8 mouse cellular contexts compared by ENCODE assay signal in the genomic region with DNA sequence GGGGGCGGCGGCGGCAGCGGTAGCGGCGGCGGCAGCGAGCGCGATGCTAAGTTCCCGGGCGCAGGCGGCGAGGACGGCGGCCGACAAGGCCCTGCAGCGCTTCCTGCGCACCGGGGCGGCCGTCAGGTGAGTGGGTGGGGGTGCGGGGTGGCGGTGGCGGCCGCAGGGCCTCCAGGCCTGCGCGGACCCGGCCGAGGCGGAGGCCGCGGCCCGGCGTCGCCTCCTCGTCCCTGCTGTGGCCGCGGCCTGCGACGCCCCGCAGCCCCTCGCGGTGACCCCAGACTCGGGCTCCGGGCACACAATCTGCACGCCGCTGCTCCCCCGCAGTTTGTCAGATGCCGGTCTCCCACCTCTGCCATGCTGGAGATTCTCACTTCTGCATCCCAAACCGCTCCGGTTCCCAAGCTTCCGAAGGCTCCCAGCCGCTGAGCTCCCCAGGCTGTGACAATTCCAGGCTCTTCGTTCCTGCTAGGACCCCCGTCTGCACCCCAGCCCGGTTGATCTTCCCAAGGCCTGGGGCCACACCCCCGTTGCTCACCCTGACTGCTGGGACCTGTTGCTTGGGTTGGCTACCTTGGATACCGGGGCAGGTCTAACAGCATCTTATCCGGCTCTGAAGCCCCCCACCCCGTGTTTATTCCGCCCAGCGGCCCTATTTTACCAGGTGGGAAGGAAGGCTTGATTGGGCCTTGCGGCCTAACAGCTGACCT. TPM values are rescaled to one million over a fixed set of nuclear protein-coding genes. Genes with fewer than 3 reads are reported as not detected.
DNase-seq lines count a peak whose midpoint lies in the region; ATAC-seq and TF ChIP-seq lines count a peak whose summit lies in the region.

No protein-coding gene starts in this region.

- peak overlapping the region; percentile 71; the same call in 1 of the 2 replicates for H3K27ac ChIP-seq in forebrain, embryonic 14.5 days (ENCODE audit: low read depth, low read length)
- H3K27ac ChIP-seq in liver, embryonic 11.5 days (ENCODE audit: low read depth, low read length), result peak overlapping the region; percentile 48; the same call in 1 of the 2 replicates
- peak overlapping the region; percentile 18; the same call in 1 of the 2 replicates for H3K27ac ChIP-seq in testis, adult 2 months (ENCODE audit: control insufficient read depth, insufficient read depth, low read depth, low read length)

- H3K27me3 ChIP-seq in forebrain, embryonic 14.5 days (replicated peaks; ENCODE audit: control insufficient read depth, insufficient read depth, low read length), result no peaks in the 10 kb centered on the region
- H3K27me3 ChIP-seq in liver, embryonic 11.5 days (replicated peaks; ENCODE audit: control insufficient read depth, insufficient read depth, low read length), result no peaks in the 10 kb centered on the region; the same call in 1 of the 2 replicates
- H3K27me3 ChIP-seq in testis, adult 2 months (ENCODE audit: control insufficient read depth, insufficient read depth, low read length), result no peaks in the 10 kb centered on the region

- WGBS in forebrain, embryonic 14.5 days, result 3% methylated on average over 51 of the region's 64 CpGs
- WGBS in liver, embryonic 11.5 days, result 4% methylated on average over 49 of the region's 64 CpGs

- ATAC-seq in activated CD4-positive, CD25-positive, alpha-beta regulatory T cell, adult 4 months, result peak; percentile 49
- peak; percentile 68 for ATAC-seq in forebrain, embryonic 14.5 days
- peak; percentile 60 for ATAC-seq in liver, embryonic 11.5 days (replicated peaks; ENCODE audit: low FRiP score)

- H3K4me3 ChIP-seq in forebrain, embryonic 14.5 days (ENCODE audit: low read depth, low read length), result peak overlapping the region; percentile 90
- peak overlapping the region; percentile 91 for H3K4me3 ChIP-seq in liver, embryonic 11.5 days (ENCODE audit: low read depth, low read length)
- peak overlapping the region; percentile 97 for H3K4me3 ChIP-seq in testis, adult 2 months (ENCODE audit: control insufficient read depth, low read depth, low read length)

- TF ChIP-seq CTCF in testis, adult 2 months (IDR thresholded peaks at IDR 0.05; ENCODE audit: control insufficient read depth, insufficient read depth, insufficient replicate concordance, low read depth, low read length), result no peak

- H3K4me2 ChIP-seq in forebrain, embryonic 14.5 days (ENCODE audit: low read length), result peak overlapping the region; percentile 99
- peak overlapping the region; percentile 98 for H3K4me2 ChIP-seq in liver, embryonic 11.5 days

- TF ChIP-seq POLR2A in testis, adult 2 months (IDR thresholded peaks at IDR 0.05; ENCODE audit: control insufficient read depth, low read depth, low read length), result no peak

- H3K36me3 ChIP-seq in forebrain, embryonic 14.5 days (ENCODE audit: control insufficient read depth, insufficient read depth, low read length), result peaks cover 14% of the 10 kb centered on the region
- H3K36me3 ChIP-seq in liver, embryonic 11.5 days (ENCODE audit: control insufficient read depth, insufficient read depth, low read length), result no peaks in the 10 kb centered on the region
- H3K36me3 ChIP-seq in testis, adult 2 months (ENCODE audit: control insufficient read depth, insufficient read depth, low read length), result no peaks in the 10 kb centered on the region; the same call in none of the 2 replicates

- no peaks in the 10 kb centered on the region for H3K9me3 ChIP-seq in forebrain, embryonic 14.5 days (replicated peaks; ENCODE audit: control insufficient read depth, low read length)
- H3K9me3 ChIP-seq in liver, embryonic 11.5 days (ENCODE audit: control insufficient read depth, low read length), result no peaks in the 10 kb centered on the region

- peak; percentile 30 to 36 for DNase-seq in layer of hippocampus, postnatal 10 days (ENCODE audit: low spot score in 2 of 2)
- no peak for DNase-seq in layer of hippocampus, adult 8-10 months (ENCODE audit: low spot score in 2 of 2)
- DNase-seq in forebrain, embryonic 14.5 days (ENCODE audit: low spot score), result no peak
- peak; percentile 41 for DNase-seq in liver, embryonic 11.5 days (ENCODE audit: low spot score)
- no peak for DNase-seq in urinary bladder, postnatal 10 days (ENCODE audit: low spot score)
- no peak for DNase-seq in cerebellum, postnatal 36 days

- peaks cover 12% of the 10 kb centered on the region for H3K4me1 ChIP-seq in forebrain, embryonic 14.5 days (ENCODE audit: control insufficient read depth, insufficient read depth, low read length)
- peaks cover 12% of the 10 kb centered on the region for H3K4me1 ChIP-seq in liver, embryonic 11.5 days (replicated peaks; ENCODE audit: control insufficient read depth, insufficient read depth, low read length)
- peaks cover 10% of the 10 kb centered on the region for H3K4me1 ChIP-seq in testis, adult 2 months (ENCODE audit: control insufficient read depth, insufficient read depth, low read length)

- peak overlapping the region; percentile 94 for H3K9ac ChIP-seq in forebrain, embryonic 14.5 days (ENCODE audit: low read length)
- peak overlapping the region; percentile 91 for H3K9ac ChIP-seq in liver, embryonic 11.5 days (ENCODE audit: low read depth, low read length)

RNA-seq across cellular contexts. Expression of a gene that starts 9.2 kb away (rescaled TPM):
- 100 to 1,000 TPM; 134 to 141 TPM for total RNA-seq in layer of hippocampus, postnatal 10 days (2021)
- 100 to 1,000 TPM; 146 to 171 (median 153) TPM for total RNA-seq in layer of hippocampus, adult 8-10 months (2022)
- polyA plus RNA-seq in activated CD4-positive, CD25-positive, alpha-beta regulatory T cell, adult 4 months (2017; shearing (Covaris generic)), result not detected
- 60.5 and 80.1 TPM in 2 replicates for polyA plus RNA-seq in forebrain, embryonic 14.5 days (2014; fragmentation: Nextera tagmentation; extraction: Ambion mirVana)
- polyA plus RNA-seq in liver, embryonic 11.5 days (2014; fragmentation: Nextera tagmentation; extraction: Ambion mirVana), result not detected in 2 replicates
- 21.9 and 27.0 TPM in 2 replicates for polyA plus RNA-seq in testis, adult 2 months (2012; rRNA removed)

RNA-seq across cellular contexts. Expression of a gene that starts 27.5 kb away (rescaled TPM):
- total RNA-seq in layer of hippocampus, postnatal 10 days (2021), result 1 to 10 TPM; 4.1 to 5.5 TPM
- total RNA-seq in layer of hippocampus, adult 8-10 months (2022), result 1 to 10 TPM; 3.8 to 6.5 (median 5.5) TPM
- 1 to 10 TPM; 2.8 to 5.1 TPM for polyA plus RNA-seq in activated CD4-positive, CD25-positive, alpha-beta regulatory T cell, adult 4 months (2017; shearing (Covaris generic))
- 6.5 and 8.3 TPM in 2 replicates for polyA plus RNA-seq in forebrain, embryonic 14.5 days (2014; fragmentation: Nextera tagmentation; extraction: Ambion mirVana)
- 13.1 and 13.4 TPM in 2 replicates for polyA plus RNA-seq in liver, embryonic 11.5 days (2014; fragmentation: Nextera tagmentation; extraction: Ambion mirVana)
- polyA plus RNA-seq in testis, adult 2 months (2012; rRNA removed), result 2.2 and 3.1 TPM in 2 replicates

RNA-seq across cellular contexts. Expression of a gene that starts 29.6 kb away (rescaled TPM):
- total RNA-seq in layer of hippocampus, postnatal 10 days (2021), result 1 to 10 TPM; 4.3 to 5.4 TPM
- total RNA-seq in layer of hippocampus, adult 8-10 months (2022), result 1 to 10 TPM; 1.7 to 2.3 (median 1.9) TPM
- 1 to 10 TPM; 6.5 to 9.0 TPM for polyA plus RNA-seq in activated CD4-positive, CD25-positive, alpha-beta regulatory T cell, adult 4 months (2017; shearing (Covaris generic))
- 12.1 and 13.3 TPM in 2 replicates for polyA plus RNA-seq in forebrain, embryonic 14.5 days (2014; fragmentation: Nextera tagmentation; extraction: Ambion mirVana)
- 41.8 and 47.1 TPM in 2 replicates for polyA plus RNA-seq in liver, embryonic 11.5 days (2014; fragmentation: Nextera tagmentation; extraction: Ambion mirVana)
- polyA plus RNA-seq in testis, adult 2 months (2012; rRNA removed), result 8.2 and 9.4 TPM in 2 replicates

RNA-seq across cellular contexts. Expression of a gene that starts 35.3 kb away (rescaled TPM):
- total RNA-seq in layer of hippocampus, postnatal 10 days (2021), result 10 to 100 TPM; 25.3 to 32.8 TPM
- 10 to 100 TPM; 39.5 to 52.3 (median 45.2) TPM for total RNA-seq in layer of hippocampus, adult 8-10 months (2022)
- polyA plus RNA-seq in activated CD4-positive, CD25-positive, alpha-beta regulatory T cell, adult 4 months (2017; shearing (Covaris generic)), result 1 to 10 TPM; 2.4 to 3.5 TPM
- polyA plus RNA-seq in forebrain, embryonic 14.5 days (2014; fragmentation: Nextera tagmentation; extraction: Ambion mirVana), result 13.9 and 16.9 TPM in 2 replicates
- 6.5 and 8.5 TPM in 2 replicates for polyA plus RNA-seq in liver, embryonic 11.5 days (2014; fragmentation: Nextera tagmentation; extraction: Ambion mirVana)
- polyA plus RNA-seq in testis, adult 2 months (2012; rRNA removed), result 71.5 and 85.1 TPM in 2 replicates

RNA-seq across cellular contexts. Expression of a gene that starts 45.8 kb away (rescaled TPM):
- 1 to 10 TPM; 4.9 to 5.5 TPM for total RNA-seq in layer of hippocampus, postnatal 10 days (2021)
- total RNA-seq in layer of hippocampus, adult 8-10 months (2022), result 1 to 10 TPM; 6.1 to 7.4 (median 6.6) TPM
- polyA plus RNA-seq in activated CD4-positive, CD25-positive, alpha-beta regulatory T cell, adult 4 months (2017; shearing (Covaris generic)), result 1 to 10 TPM in 1 of 2 experiments, under 1 TPM in 1; 0.95 to 3.1 TPM
- 2.4 and 3.7 TPM in 2 replicates for polyA plus RNA-seq in forebrain, embryonic 14.5 days (2014; fragmentation: Nextera tagmentation; extraction: Ambion mirVana)
- polyA plus RNA-seq in liver, embryonic 11.5 days (2014; fragmentation: Nextera tagmentation; extraction: Ambion mirVana), result 0.86 and 1.2 TPM in 2 replicates
- 3.0 and 4.6 TPM in 2 replicates for polyA plus RNA-seq in testis, adult 2 months (2012; rRNA removed)

Comparison
In these comparisons a context has a peak if more than half of its experiments do, and no peak if none do; other contexts are left out.
1. DNase-seq: peak in layer of hippocampus, postnatal 10 days (2 of 2) and liver, embryonic 11.5 days (single experiment); none in layer of hippocampus, adult 8-10 months (0 of 2), forebrain, embryonic 14.5 days (single experiment), urinary bladder, postnatal 10 days (single experiment) and cerebellum, postnatal 36 days (0 of 2).
2. H3K27ac ChIP-seq: peak in every context shown above with its lines; median percentile 71 in forebrain, embryonic 14.5 days; 48 in liver, embryonic 11.5 days; 18 in testis, adult 2 months.
3. RNA of a gene that starts 9.2 kb away (polyA plus RNA-seq): 60.5 to 80.1 TPM in forebrain, embryonic 14.5 days and 21.9 to 27.0 TPM in testis, adult 2 months; not detected in activated CD4-positive, CD25-positive, alpha-beta regulatory T cell, adult 4 months and not detected in liver, embryonic 11.5 days; every median in the first group is over 10 times any median in the second.
4. Peak in every context shown above with its lines, with median percentiles within 50 percentile points of each other: ATAC-seq and H3K4me3 ChIP-seq.